Mouse (Mus musculus) R1 (cell line): Measurements from ENCODE around the gene Ndufs3.
A peak's percentile ranks its signal among the peaks of the same experiment; 100 is the strongest.

Experiments used
- DNase-seq: peaks from one replicate; pipeline ENCODE4 v3.0.0-alpha.2; 2018; ENCODE audit warnings: low read depth, low spot score

The Ndufs3 gene

DNA sequence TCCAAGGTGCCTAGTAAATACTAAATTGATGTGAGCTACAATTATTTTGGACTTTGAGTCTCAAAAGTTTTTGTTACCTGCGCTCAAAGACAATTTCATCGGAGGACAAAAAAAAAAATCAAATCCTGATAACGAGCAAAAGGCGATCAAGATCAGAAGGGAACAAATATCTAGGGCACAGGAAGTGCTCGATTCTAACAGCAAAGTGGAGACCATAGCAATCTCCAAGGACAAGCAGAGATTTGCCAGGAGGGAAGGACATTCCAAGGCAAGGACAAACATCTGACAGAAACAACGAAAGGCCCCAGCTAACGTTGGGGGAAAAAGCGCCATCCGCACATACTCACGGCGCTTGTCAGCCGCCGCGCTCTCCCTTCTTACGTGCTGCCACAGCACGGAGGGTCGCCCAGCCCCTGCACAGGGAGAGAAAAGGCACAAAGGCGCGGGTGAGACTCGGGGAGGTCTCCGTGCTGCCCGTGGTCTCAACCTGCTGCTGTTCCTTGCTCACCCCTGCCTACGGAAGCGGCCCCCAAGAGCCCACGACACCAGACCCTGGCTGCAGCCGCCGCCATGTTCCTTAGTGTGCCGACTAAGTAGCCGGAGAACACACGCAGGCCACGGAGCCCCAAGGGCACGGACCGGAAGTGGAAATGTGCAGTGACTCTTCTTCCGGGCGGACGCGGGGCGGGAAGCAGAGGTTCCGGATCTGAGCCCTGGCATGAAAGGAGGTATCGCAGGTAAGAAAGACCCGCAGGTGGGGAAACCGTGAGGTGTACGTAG is at the start of gene Ndufs3, which contains the start of gene Kbtbd4:
Ndufs3 (minus strand) TSS at position 752 of the 780 bp plus-strand sequence.
Kbtbd4 (plus strand) TSS at position 665 of the 780 bp plus-strand sequence.
- peak; percentile 97 for DNase-seq

DNA sequence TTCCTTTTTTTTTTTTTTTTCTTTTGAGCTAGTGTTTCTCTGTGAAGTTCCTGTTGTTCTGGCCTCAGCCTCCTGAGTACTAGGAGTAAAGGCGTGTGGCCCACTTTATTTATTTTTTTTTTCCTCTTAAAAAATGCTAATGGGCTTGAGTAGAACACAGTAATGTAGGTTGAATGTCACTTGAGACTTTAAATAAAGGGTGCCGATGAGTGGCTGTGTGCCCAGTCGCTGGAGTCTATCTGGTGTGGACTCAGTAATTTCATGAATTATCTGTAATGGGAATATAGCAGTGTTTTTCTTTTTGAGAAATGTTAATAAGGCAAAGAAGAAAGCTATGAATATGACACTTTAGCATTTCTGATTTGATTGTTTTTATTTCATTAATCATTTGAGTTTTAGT is 48.8 kb upstream of the Ndufs3 start:
- no peak for DNase-seq

DNA sequence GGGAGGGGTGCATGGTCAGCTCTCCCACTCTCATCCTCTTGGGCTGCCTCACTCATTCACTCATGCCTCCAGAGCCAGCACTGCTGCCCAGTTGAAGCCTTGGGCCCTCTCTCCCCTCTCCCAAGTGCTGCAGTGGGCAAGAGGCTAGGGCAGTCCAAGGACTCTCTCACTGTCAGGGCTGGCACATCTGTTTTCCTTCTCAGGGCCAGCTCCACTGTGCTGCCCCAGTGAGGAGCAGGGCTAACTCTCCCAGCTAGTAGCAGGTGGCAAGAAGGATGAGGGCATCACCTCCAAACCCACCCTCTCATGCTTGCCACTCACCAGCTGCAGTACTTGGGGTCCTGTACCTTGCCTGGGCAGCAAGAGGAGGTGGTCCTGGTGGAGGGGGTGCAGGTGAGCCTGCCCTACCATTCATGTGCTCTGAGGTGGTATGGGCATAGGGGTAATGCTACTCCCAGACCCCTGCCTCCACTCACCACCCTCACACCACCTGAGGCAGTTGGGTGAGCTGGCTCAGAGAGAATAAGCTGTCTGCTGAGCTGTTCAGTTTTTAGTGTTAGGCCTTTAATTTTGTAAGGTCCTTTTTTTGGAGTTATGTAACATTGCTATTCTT is 46.1 kb upstream of the Ndufs3 start:
- no peak for DNase-seq

DNA sequence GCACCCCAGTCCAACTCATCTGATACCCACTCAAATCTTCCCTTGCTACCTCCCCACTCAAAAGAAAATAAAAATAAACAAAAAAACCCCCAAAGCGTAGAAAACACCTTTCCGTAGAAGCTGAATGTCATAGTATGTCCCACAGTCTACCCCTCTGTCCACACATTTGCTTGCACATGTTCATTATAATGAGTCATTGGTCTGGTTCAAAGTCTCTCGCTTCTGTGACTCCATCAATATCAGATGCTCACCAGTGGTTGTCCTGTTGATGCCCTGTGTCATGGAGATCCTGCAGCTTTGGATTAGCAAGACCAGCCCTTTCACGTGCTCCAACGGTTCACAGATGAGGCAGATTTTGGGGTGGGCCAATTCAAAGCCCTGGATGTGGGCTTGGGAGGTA is 45.5 kb upstream of the Ndufs3 start:
- no peak for DNase-seq

DNA sequence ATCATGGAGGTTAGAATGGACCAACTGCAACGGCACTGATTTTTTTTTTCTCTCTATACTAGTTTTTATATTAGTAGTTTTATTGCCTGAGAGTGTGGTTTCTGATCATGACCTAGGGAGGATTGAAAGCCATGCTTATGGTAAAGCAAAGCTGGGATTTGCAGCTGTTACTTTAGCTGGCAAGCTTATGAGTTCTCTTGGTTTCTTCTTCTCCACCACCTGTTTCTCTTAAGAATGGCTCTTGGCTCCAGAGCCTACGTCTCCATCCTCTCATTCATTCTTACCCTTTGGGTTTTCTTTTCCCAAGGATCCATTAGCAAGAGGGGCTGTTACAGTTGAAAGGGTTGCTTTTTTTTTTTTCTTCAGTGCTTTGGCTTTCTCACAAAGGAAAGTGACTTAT is 37.1 kb upstream of the Ndufs3 start:
- DNase-seq = no peak

DNA sequence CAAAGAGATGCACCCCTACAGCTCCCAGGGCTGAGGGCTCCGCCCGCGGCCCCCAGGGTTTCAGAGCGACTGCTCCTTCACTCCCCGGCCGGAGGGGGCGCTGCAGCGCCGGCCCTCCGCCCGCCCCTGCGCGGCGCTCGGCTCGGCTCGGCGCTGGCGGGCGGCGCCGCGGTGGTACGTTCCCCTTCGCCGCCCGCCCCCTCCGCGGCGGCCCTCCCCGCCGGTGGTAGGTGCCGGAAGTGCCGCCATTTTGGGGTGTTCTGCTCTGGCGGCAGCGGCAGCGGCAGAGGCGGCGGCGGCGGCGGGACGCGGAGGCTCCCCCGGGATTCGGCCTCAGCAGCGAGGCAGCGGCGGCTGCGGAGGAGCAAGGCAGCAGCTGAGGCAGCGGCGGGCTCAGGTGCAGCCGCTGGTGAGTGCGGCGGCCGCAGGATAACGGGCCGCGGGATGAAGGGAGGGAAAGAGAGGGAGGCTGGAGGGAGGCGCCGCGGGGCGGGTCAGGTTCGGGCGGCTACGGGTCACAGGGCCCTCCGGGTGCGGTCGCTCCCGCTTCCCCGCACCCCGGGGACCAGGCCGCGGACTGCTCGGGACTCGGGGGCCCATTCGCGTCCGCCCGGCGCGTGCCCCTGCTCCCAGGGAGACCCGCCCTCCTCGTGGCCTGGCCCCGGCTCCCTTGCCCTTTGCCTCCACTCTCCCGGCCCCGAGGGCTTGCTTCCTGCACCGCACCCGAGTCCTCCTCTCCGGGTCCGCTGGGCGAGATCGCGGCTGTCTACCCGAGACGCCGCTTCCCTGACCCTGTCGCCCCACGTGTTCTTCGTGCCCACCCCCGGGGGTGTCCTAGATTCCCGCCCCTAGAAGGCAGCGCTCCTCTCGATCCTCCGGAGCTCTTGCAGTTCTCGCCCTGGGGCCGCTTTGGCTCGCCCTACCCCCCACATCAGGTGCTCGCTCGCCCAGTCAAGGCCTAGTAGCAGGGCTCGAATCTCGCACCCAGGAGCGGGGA is 35.9 kb upstream of the Ndufs3 start, which contains the start of gene Celf1:
Celf1 (plus strand) TSS at position 150 of the 997 bp plus-strand sequence.
- peak; percentile 87 for DNase-seq

DNA sequence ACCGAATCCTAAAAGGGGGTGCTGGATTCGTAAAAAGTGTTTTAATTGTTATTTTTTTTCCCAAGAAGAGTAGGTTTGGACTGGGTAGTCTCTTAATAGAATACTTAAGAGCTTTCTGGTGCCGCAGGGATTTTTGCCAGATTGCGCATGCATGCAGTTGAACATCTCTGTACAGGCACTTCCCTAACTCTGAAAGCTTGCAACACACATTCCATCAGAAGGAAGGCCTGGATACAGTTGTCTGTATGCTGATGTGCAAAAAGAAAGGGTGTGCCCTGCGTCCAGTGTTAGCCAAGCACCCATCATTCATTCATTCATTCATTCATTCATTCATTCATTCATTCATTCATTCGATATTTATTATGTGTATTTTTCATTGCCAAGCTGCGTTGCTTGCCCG is 35.1 kb upstream of the Ndufs3 start:
- DNase-seq = no peak

DNA sequence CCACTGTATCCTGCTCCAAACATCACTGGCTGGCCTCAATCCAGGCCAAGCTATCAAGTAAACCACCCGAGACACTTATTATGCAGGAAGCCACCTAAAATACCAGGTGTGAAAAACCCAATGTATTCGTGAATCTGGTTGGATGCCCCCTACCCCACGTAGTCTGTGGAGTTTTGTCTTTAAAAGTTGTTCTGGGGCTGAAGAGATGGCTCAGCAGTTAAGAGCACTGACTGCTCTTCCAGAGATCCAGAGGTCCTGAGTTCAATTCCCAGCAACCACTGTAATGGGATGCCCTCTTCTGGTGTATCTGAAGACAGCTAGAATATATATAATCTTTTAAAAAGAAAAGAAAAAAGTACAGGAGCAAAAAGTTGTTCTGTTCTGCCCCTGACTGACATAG is 33.7 kb upstream of the Ndufs3 start:
- no peak for DNase-seq

DNA sequence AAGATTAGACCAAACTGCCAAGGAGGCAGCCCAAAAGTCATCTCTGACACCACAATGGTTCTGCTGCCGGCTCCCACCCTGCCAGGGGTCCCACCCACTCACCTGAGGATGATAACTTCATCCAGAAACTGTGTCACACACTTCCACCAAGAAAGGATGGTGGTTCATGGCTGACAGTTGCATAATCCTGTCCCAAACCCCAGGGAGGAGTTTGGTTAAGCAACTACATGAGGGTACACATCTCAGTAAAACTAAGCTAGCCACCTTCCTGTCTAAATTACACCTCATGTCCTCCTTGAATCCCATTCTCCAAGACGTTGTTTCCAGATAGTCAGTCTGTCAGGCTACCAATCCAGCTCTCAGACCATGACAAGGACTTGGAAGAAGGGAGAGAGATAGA is 27.6 kb upstream of the Ndufs3 start:
- no peak for DNase-seq

DNA sequence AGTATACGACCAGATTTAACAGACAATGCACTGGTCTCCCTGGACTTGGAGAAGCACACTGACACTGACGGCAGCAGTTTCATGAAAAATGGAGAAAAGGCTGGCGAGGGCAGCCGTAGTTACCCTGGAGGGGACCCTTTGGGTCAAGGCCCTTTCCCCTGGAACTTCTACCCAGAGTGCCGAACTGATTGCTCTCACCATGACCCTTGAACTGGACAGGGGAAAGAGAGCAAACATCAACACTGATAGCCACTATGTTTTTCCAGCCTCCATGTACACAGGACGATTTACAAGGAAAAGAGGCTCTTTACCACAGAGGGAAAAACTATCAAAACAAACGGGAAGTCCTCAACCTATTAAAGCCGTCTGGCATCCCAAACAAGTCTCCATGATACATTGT is 27.2 kb upstream of the Ndufs3 start:
- no peak for DNase-seq

DNA sequence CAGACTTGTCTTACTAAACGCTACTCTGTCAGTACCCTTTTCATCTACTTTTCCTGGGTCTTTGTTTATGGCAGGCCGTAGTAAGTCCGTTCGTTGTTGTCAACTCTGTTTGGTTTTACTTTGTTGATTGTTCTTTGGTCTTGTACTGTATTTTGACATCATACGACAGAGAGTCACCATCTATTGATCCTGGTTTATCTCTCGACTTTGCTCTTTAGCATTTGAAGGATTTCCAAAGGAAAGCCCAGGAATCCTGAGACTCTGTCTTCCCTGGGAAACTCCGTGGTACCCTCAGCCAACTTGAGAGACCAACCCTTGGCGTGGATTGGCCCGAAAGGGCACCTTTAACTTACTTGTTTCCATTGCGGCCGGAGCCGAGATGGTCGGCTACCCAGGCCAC is 23.9 kb upstream of the Ndufs3 start:
- DNase-seq = no peak

DNA sequence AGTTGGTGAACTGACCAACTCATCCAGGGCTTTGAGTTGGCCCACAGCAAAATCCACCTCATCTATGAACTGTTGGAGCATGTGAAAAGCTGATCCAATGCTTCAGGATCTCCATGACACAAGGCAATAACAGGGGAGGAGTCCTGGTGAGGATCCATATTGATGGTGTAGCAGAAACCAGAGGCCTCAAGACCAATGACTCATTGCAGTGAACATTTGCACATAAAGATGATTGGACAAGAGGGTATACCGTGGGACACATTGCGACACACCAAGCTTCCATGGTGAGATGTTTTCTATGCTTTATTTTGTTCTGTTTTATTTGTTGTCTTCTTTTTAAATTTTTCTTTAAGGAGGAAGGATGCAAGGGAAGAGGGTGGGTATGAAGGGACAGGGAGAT is 18.0 kb upstream of the Ndufs3 start:
- DNase-seq = no peak

DNA sequence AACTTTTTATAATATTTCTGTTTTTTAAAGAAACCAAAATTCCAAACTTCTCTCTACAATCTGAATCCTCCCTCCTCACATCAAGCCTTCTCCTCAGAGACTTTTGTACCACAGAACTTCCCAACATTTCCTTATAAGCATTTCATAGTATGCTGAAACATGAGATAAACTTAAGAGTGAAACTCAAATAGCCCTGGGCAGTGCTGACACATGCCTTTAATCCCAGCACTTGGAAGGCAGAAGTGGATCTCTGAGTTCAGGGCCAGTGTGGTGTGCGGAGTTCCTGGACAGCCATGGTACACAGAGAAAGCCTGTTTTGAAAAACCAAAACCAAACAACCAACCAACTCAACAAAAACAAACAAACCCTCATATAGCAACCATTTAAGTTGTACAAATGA is 16.6 kb upstream of the Ndufs3 start:
- no peak for DNase-seq

DNA sequence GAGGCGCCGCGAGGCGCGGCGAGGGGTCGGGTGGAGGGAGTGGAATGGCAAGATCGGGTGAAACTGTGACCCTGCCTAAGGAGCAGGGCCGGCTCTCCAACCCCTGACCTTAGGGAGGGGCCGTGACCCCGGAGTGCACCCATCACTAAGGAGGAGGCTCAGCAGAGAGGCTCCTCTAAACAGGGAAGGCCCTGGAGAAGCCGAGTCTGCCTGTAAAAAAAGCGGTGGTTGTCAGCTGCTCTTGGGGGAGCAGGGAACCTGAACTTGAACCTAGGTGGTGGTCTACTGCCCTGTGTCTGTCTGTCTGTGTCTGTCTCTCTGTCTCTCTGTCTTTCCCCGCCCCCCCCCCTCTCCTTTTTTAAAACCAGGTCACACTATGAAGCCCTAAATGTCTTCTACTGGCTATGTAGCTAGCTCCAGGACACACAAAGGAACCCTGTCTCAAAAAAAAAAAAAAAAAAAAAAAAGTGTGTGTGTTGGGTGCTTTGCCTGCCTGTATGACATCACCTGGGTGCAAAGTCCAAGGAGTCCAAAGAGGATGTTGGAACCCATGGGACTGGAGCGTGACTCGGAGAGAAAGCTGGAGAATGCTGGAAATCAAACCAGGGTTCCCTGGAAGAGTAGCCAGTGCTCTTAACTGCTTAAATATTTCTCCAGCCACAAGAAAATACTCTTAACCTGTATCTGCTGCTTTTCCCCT is 13.5 kb upstream of the Ndufs3 start:
- DNase-seq = peak; percentile 79

DNA sequence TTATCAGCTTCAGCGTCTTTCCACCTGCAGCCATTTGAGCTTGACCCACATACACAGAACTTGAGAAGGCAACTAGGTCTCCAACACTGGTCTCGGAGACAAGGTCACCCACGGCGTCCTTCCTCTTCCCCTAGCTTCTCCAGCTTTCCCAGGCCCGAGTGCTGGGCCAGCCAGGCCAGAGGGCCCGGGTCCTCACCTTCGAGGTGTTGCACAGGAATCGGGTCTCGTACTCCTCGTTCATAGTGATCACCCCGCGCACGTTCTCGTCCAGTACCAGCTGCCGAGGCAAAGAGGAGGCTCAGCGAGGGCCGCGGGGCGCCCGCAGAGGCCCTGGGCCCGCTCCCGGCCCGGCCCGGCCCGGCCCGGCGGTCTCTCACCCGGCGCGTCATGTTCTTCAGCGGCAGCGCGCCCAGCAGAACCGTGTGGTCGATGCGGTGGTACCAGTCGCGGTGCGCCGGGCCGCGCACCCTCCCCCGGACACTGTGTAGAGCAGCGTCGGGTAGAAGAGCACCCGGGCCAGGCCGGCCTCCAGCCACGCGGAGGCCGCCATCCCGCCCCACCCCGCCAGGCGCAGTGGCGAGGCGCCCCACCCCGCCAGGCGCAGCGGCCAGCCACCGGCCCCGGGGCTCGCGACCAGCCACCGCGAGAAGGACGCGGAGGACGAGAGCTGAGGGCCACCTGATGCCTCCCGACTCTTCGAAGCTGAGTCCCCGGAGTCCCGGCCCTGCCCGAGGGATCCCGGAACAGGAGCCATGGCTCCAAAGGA is 12.8 kb upstream of the Ndufs3 start:
- peak; percentile 63 for DNase-seq

DNA sequence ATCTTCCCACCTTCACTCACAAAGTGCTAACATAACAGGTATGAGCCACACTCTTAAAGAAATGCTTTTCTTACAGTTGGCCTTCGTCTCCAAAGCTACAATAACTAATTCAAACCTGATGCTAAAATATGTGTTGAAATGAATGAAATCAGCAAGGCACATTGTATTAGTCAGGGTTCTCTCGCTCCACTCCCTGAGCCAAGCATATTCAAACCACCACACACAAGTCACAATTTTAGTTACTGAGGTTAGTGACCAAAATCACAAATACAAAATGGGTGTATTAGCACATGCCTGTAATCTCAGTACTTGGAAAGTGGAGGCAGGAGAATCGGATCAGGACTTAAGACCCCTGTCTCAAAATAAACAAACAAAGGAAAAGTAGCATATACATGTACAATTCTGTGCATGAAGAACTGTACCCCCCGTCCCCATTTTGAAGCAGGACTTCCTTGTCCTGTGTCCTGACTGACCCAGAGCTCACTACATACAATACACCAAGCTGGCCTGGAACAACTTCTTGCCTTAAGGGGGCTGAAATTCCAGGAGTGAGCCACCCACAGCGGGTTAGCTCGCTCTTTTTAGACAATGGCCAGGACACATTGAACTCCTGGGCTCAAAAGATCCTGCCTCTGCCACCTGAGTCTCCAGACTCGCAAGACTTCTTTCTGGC is 12.1 kb upstream of the Ndufs3 start:
- DNase-seq = no peak

DNA sequence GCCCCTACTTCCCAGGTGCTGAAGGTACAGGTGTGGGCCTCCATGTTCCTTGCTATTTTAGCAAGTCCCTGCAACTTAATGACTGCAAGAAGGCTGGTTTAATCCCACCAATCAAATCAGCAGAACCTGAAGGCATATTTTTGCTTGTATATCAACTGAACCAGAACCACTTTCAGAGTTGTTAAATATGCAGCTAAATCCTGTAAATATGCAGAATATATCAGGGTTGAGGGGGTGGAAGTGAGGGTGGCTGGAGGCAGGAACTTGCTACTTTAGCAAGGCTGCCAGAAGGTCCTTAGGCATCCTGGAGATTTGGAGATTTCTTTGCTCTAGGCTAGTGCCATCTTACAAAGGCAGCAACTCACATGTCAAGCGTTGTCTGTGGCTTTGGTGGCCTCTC is 10.9 kb upstream of the Ndufs3 start:
- no peak for DNase-seq

DNA sequence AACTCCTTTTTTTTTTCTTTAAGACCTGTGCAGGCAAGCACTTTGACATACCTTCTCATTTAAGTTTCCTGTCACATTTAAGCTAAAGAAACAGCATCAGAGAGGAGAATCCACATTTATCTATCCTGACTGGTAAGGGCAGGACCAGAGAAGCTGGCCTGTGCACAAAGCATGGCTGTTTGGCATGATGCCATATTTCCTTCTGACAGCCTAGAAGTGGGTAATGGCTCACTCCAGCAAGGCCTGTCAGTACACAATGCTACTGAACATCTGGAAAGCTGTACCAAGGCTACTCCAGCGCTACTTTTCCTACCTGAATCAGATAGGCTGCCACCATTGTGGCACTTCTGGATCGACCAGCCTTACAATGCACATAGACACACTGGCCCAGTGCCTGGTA is 9.0 kb upstream of the Ndufs3 start:
- DNase-seq = no peak

DNA sequence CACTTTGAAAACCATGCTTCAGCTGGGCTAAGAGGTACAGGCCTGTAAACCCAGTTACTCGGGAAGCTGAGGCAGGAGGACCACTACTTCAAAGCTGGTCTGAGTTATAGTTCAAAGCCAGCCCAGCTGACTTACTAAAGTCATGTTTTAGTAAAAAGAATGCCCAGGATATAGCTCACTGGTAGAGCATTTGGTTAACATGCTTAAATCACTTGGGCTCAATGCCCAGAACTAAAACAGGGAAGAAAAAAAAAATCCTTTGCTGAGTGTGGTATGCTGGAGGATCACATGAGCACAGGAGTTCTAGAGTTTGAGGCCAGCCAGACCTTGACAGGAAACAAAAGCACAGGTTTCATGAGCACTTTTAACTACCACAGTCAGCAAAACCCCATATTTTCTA is 7.0 kb upstream of the Ndufs3 start:
- no peak for DNase-seq

DNA sequence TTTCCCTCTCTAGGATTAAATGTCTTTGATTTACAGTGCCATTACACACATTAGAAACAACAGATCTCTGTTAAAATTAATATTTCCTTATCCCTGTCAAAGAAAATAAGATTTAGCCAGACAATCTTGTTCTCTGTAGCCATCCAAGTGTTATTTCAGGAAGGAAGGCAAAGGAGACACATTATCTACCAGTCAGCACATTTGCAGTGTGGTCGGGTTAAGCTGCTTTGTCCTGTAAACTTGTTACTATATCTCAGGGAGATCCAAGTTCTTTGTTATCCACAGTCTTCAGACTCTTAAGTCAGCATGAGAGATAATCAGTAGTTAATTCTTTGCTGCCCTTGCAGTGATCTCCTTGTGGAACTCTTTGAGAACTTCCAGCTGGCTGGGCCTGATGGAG is 6.2 kb upstream of the Ndufs3 start:
- no peak for DNase-seq
